Mouse (Mus musculus): ENCODE measurements at regions not wholly inside any gene's neighbourhood (a gene's known extent, or its start where the extent isn't known, plus 50 kb on each side); places are given as distances from the start of the nearest gene placed in this dataset.
"Not testable (repeated sequence)": the region's sequence is repeated elsewhere in the genome, so short reads cannot be mapped to it uniquely, and the experiment has no call there.

DNA sequence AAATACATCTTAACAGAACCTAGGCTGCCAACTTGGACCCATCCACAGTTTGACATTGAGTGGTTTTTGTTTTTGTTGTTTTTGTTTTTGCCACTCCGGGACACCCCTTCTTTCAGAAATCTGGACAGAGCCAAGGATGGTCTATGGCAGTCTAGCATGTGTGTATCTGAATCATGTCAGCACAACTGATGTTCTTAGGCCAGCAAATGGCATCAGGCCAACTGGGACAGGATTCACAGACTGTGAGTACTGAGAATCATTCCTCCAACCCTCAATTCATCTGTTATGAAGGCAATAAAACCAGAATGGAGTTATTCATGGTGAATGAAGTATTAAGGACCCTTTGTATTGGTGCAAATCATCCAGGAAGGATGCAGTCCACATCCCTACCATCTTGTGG, 1372.5 kb upstream of the Rag2 start:
- intact Hi-C loops (cut with DNase I) = no loop called here
- DNase-seq = peak; percentile 46

DNA sequence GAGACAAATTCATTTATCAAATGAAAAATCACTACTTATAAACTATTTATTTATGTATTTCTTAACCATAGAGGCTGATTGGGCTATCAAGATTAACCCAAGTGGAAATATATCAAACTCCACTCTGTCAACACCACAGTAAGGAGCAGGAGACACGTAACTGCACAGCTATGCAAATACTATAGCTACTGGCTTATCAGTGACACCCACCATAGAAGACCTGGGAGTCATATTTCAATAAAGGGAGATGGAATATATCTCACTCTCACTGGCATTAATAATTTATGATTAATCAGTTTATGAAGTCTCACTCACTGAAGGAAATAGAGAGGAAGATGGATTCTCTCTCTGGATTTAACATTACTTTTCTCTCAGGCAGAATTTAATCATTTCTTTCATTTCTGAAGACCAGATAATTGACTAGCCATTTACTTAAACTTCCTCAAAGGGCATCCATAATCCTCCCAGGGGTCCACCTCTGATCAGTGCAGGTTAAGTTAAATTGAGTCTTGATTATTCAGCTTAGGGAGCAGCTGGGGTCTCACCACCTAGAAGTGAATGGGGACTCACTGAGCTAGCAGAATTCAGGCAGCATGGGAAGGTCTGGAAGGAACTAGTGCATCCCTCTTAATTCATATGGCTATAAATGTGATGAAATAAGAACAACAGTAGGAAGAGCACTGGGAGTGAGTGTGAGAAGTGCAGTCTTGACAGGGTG, 1365.2 kb upstream of the Rag2 start:
- intact Hi-C loops (cut with DNase I) = no loop called here

GRCm38 (mm10) chr2:100306516-100306915, 1318.0 kb upstream of the Rag2 start:
- DNase-seq = peak; percentile 12
- intact Hi-C loops (cut with DNase I) = no loop called here

More for the DNA sequence above, 1365.2 kb upstream of the Rag2 start:
- no peak for DNase-seq

GRCm38 (mm10) chr2:100312750-100313275, 1311.7 kb upstream of the Rag2 start:
- DNase-seq = no peak

DNA sequence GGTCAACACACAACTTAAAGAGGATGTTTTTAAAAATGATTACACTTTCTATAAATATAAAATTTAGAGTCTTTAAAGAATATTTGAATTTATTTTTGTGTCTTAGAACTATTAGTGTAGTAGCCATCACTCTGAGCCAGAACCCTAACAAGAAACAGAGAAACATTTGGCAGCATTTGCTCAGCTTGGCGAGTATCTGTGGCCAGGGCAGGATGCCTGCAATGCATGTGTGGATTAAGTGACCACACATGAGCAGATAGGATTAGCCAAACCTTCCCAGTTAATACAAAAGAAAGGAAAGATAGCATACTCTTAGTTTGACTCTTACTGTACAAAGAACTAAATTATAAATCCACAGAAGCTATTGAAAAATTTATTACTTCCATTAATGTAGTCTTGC, 1304.1 kb upstream of the Rag2 start:
- DNase-seq = peak; percentile 76
- intact Hi-C loops (cut with DNase I) = no loop called here

More at GRCm38 (mm10) chr2:100312750-100313275, 1311.7 kb upstream of the Rag2 start:
- intact Hi-C loops (cut with DNase I) = no loop called here

DNA sequence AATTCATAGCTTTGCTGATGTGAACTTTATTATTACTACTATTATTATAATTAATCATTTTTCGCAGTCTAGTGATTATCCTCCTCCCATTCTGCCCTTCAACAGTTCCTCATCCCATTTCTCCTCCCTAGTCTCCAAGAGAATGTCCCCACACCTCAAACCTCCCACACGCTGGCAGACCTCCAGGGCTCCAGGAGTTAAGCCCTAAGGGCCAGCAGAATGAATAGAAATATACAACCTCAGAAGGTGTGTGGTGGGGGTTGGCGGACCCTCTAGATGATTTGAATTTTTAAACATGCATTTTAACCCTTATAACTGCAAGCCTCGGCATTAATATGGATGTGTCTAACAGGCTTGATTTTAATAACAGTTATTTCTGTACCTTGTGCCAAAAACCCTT, 1283.8 kb upstream of the Rag2 start:
- intact Hi-C loops (cut with DNase I) = no loop called here

GRCm38 (mm10) chr2:100344921-100345425, 1279.5 kb upstream of the Rag2 start:
- intact Hi-C loops (cut with DNase I) = no loop called here

More for the DNA sequence above, 1283.8 kb upstream of the Rag2 start:
- peak; percentile 8 for DNase-seq

GRCm38 (mm10) chr2:100365616-100366015, 1258.9 kb upstream of the Rag2 start:
- DNase-seq; intact Hi-C loops (cut with DNase I): not testable (repeated sequence)

More at GRCm38 (mm10) chr2:100344921-100345425, 1279.5 kb upstream of the Rag2 start:
- no peak for DNase-seq

- DNase-seq = no peak
- intact Hi-C loops (cut with DNase I) = no loop called here
Measured at GRCm38 (mm10) chr2:100399776-100400175, 1224.7 kb upstream of the Rag2 start.

DNA sequence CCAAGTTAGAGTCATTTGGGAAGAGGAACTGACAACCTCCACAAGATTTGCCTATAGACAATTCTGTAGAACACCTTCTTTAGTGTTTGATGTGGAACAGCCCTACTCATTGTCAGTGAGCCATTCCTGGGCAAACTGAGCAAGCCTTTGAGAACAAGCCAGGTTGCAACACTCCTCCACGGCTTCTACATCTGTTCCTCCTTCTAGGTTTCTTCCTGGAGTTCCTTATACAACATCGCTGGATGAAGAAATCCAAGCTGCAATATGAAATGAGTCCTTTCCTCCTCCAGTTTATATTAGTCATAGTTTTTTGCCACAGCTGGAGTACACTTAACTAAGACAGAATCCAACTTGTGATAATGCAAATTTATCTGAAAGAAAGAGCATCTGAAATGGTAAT, 1197.9 kb upstream of the Rag2 start:
- intact Hi-C loops (cut with DNase I) = no loop called here
- DNase-seq = no peak

DNA sequence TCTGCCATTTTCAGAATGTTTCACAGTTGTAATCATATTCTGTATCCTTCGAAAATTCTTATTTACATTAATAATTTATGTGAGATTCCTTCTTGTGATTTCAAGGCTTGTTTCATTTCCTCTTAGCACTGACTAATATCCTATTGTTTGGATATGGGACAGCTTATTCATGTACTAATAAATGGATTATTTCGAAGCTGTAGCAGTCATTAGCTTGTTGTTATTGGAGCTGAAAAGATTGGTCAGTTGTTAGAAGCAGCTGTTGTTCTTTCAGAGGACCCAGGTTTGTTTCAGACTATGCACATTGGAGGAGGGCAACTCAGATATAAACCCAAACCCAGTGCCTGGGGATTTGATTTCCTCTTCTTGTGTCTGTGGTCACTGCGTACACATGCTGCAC, 1189.5 kb upstream of the Rag2 start:
- DNase-seq = no peak
- intact Hi-C loops (cut with DNase I) = no loop called here

- DNase-seq = no peak
- intact Hi-C loops (cut with DNase I) = no loop called here
Measured at GRCm38 (mm10) chr2:100445868-100446267, 1178.7 kb upstream of the Rag2 start.

- intact Hi-C loops (cut with DNase I) = no loop called here
- DNase-seq = no peak
Measured at GRCm38 (mm10) chr2:100446332-100446731, 1178.2 kb upstream of the Rag2 start.

DNA sequence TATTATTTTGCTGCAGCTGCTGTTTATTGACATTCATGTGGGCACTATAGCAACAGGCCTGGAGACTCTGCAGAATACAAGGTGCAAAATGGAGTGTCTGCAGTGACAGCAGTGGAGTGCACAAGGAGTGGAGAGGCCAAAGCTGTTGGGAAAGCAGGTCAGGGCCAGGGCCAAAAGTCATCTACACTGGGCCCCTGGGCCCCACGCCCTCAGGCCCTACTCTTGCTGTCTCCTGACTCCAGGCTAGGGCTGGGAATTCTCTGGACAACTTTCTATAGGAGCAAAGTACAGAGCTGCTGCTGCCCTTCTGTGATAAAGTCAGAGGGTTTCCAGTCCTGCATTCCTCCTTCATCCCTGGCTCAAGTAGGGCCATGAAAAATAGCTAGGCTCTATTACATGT, 1164.9 kb upstream of the Rag2 start:
- DNase-seq; intact Hi-C loops (cut with DNase I): not testable (repeated sequence)

DNA sequence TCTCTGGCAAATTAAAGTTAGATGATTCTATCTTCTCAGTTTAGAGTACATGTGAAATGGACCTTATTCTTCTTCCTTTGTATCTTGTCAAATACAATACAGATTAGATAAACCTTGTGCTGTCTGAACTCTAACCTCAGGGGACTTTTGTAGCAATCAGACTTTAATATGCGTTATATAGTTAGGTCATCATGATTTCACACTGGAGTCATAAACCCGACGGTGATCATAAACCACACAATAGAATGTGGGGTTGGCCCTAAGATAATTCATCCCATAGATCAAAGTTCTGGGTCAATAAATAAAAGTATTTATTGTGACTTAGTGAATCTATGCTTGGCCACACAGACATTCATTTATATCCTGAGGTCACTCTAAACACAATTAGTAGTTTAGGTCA, 1138.3 kb upstream of the Rag2 start:
- DNase-seq; intact Hi-C loops (cut with DNase I): not testable (repeated sequence)

DNA sequence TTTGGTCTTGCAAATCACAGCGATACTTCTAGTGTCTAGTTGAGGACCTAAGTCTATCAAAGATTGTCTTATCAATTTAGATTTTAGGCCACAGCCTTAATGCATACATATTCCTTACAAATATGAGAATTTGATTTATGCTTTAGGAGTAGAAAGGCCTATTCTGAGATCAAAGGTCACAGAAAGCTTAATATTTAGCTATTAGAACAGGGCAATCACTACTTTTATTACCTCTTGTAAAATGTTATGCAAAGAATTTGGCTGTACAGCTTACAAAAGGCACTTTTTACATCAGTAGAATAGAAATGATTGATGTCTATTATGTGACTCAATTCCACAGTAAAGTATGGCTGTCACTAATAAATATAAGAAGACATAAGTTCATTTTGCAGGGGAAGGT, 1119.4 kb upstream of the Rag2 start:
- DNase-seq; intact Hi-C loops (cut with DNase I): not testable (repeated sequence)

All from left cerebral cortex, postnatal 4 days (tissue).